Mouse (Mus musculus) yolk sac, embryonic 10.5 days (tissue): ENCODE measurements around the gene Pde4d.

Source experiments
- DNase-seq: peaks from one replicate; pipeline ENCODE4 v3.0.0-alpha.2; 2017; ENCODE audit warnings: low spot score

The Pde4d gene

GRCm38 (mm10) chr13:109822413-109823298 is 1372.9 kb downstream of the Pde4d start:
- DNase-seq, result peak; percentile 92

- DNase-seq, result peak; percentile 17
Observed at GRCm38 (mm10) chr13:109823307-109824031, 1373.7 kb downstream of the Pde4d start.

GRCm38 (mm10) chr13:109825891-109826290 is 1376.1 kb downstream of the Pde4d start:
- no peak for DNase-seq

GRCm38 (mm10) chr13:109827341-109827740 is 1377.6 kb downstream of the Pde4d start:
- DNase-seq, result no peak

GRCm38 (mm10) chr13:109827909-109828308 is 1378.2 kb downstream of the Pde4d start:
- no peak for DNase-seq

GRCm38 (mm10) chr13:109829444-109829843 is 1379.7 kb downstream of the Pde4d start:
- DNase-seq, result no peak

GRCm38 (mm10) chr13:109834935-109835334 is 1385.2 kb downstream of the Pde4d start:
- DNase-seq, result no peak

- no peak for DNase-seq
Observed at GRCm38 (mm10) chr13:109837453-109837852, 1387.7 kb downstream of the Pde4d start.

GRCm38 (mm10) chr13:109837921-109838320 is 1388.2 kb downstream of the Pde4d start:
- no peak for DNase-seq

- no peak for DNase-seq
Observed at GRCm38 (mm10) chr13:109840251-109840650, 1390.5 kb downstream of the Pde4d start.

- DNase-seq, result no peak
Observed at GRCm38 (mm10) chr13:109841140-109841822, 1391.5 kb downstream of the Pde4d start.

GRCm38 (mm10) chr13:109842982-109843381 is 1393.2 kb downstream of the Pde4d start:
- DNase-seq, result no peak

GRCm38 (mm10) chr13:109844828-109845227 is 1395.1 kb downstream of the Pde4d start:
- DNase-seq, result no peak

GRCm38 (mm10) chr13:109863826-109864225 is 1414.1 kb downstream of the Pde4d start:
- DNase-seq, result no peak

GRCm38 (mm10) chr13:109864311-109864710 is 1414.6 kb downstream of the Pde4d start:
- DNase-seq, result no peak

- DNase-seq, result no peak
Observed at GRCm38 (mm10) chr13:109880392-109880791, 1430.6 kb downstream of the Pde4d start.

- no peak for DNase-seq
Observed at GRCm38 (mm10) chr13:109881161-109881857, 1431.6 kb downstream of the Pde4d start.

GRCm38 (mm10) chr13:109883636-109884035 is 1433.9 kb downstream of the Pde4d start:
- DNase-seq, result no peak

GRCm38 (mm10) chr13:109884812-109885211 is 1435.1 kb downstream of the Pde4d start:
- DNase-seq, result no peak

GRCm38 (mm10) chr13:109888293-109888692 is 1438.5 kb downstream of the Pde4d start:
- DNase-seq, result no peak

GRCm38 (mm10) chr13:109891194-109891909 is 1441.6 kb downstream of the Pde4d start:
- DNase-seq, result no peak
